Mouse (Mus musculus) MEL (cell line): ENCODE data around the gene Il16. TPM values are rescaled to one million over a fixed set of nuclear protein-coding genes. Genes with fewer than 3 reads are reported as not detected.
A peak's percentile ranks its signal among the peaks of the same experiment; 100 is the strongest.

ENCODE experiments used
- DNase-seq: peaks from one replicate; pipeline ENCODE4 v3.0.0; 2011; ENCODE audit warnings: low read depth, low spot score
- H3K27ac ChIP-seq: 2 replicates; pipeline ENCODE4 v1.5.1; 2012; ENCODE audit warnings: low read depth, mild to moderate bottlenecking, control low read depth, low read length, moderate library complexity; ENCODE audit not compliant: control insufficient read depth
- H3K27me3 ChIP-seq, 2 experiments: fragments of 150-350 bp in 1 of 2; sonication (generic) in 1 of 2; 2 replicates each; pipeline ENCODE4 v1.6.1; 2012; ENCODE audit warnings: low read length in 2 of 2, mild to moderate bottlenecking in 2 of 2, improper control_type of control experiment in 1 of 2, moderate library complexity in 1 of 2; ENCODE audit not compliant: insufficient read depth in 2 of 2, control insufficient read depth in 1 of 2
- H3K36me3 ChIP-seq, 2 experiments: 2 replicates each; pipeline ENCODE4 v1.6.1; 2012 to 2014; ENCODE audit warnings: low read length in 2 of 2, improper control_type of control experiment in 1 of 2, inconsistent platforms in 1 of 2, mild to moderate bottlenecking in 1 of 2; ENCODE audit not compliant: insufficient read depth in 2 of 2, control insufficient read depth in 1 of 2
- H3K4me1 ChIP-seq, 2 experiments: fragments of 150-350 bp in 1 of 2; sonication (generic) in 1 of 2; 2 replicates each; pipeline ENCODE4 v1.6.1; 2012; ENCODE audit warnings: low read length in 2 of 2, improper control_type of control experiment in 1 of 2, mild to moderate bottlenecking in 1 of 2; ENCODE audit not compliant: insufficient read depth in 2 of 2, control insufficient read depth in 1 of 2
- H3K4me3 ChIP-seq, 2 experiments: fragments of 150-350 bp in 1 of 2; sonication (generic) in 1 of 2; 2 replicates each; pipeline ENCODE4 v1.5.1; 2012; ENCODE audit warnings: low read depth in 2 of 2, low read length in 2 of 2, mild to moderate bottlenecking in 2 of 2, moderate library complexity in 2 of 2, control low read depth in 1 of 2, improper control_type of control experiment in 1 of 2; ENCODE audit not compliant: control insufficient read depth in 1 of 2, insufficient read depth in 1 of 2
- H3K79me2 ChIP-seq: 2 replicates; pipeline ENCODE4 v1.6.1; 2012; ENCODE audit warnings: mild to moderate bottlenecking, low read length, moderate library complexity; ENCODE audit not compliant: control insufficient read depth, poor library complexity, insufficient read depth
- H3K9ac ChIP-seq: 2 replicates; pipeline ENCODE4 v1.6.1; 2012; ENCODE audit warnings: low read depth, mild to moderate bottlenecking, control low read depth, low read length, moderate library complexity; ENCODE audit not compliant: control insufficient read depth, poor library complexity, severe bottlenecking
- H3K9me3 ChIP-seq: fragments of 150-350 bp; sonication (generic); replicated peaks from 2 replicates; pipeline ENCODE4 v1.6.1; 2012; ENCODE audit warnings: mild to moderate bottlenecking, low read length, improper control_type of control experiment, moderate library complexity; ENCODE audit not compliant: insufficient read depth
- CHD1 ChIP-seq: IDR thresholded peaks from 2 replicates; pipeline ENCODE4 v1.6.1; 2012; ENCODE audit warnings: low read depth, mild to moderate bottlenecking, inconsistent platforms, low read length, improper control_type of control experiment
- CTCF ChIP-seq, 3 experiments: IDR thresholded peaks in 2 of 3; conservative IDR thresholded peaks in 1 of 3; 2 replicates each; pipeline ENCODE4 v1.5.1; 2011 to 2012; ENCODE audit warnings: low read length in 3 of 3, low read depth in 2 of 3, mild to moderate bottlenecking in 2 of 3, improper control_type of control experiment in 1 of 3, inconsistent platforms in 1 of 3, mixed read lengths in 1 of 3, moderate library complexity in 1 of 3; ENCODE audit not compliant: control insufficient read depth in 1 of 3, insufficient read depth in 1 of 3, poor library complexity in 1 of 3, severe bottlenecking in 1 of 3
- E2F4 ChIP-seq: IDR thresholded peaks from 2 replicates; pipeline ENCODE4 v1.6.1; 2011; ENCODE audit warnings: low read depth, low read length, improper control_type of control experiment, borderline replicate concordance
- ELF1 ChIP-seq: IDR thresholded peaks from 2 replicates; pipeline ENCODE4 v1.6.1; 2014; ENCODE audit warnings: low read depth, mild to moderate bottlenecking, inconsistent platforms, low read length, improper control_type of control experiment, moderate library complexity
- EP300 ChIP-seq, 2 experiments: IDR thresholded peaks; 2 replicates each; pipeline ENCODE4 v1.6.1; 2011; ENCODE audit warnings: improper control_type of control experiment in 2 of 2, low read length in 2 of 2, low read depth in 1 of 2, mild to moderate bottlenecking in 1 of 2
- ETS1 ChIP-seq: IDR thresholded peaks from 2 replicates; pipeline ENCODE4 v1.6.1; 2012; ENCODE audit warnings: low read depth, mild to moderate bottlenecking, inconsistent platforms, low read length, improper control_type of control experiment, moderate library complexity
- HCFC1 ChIP-seq: IDR thresholded peaks from 2 replicates; pipeline ENCODE4 v1.6.1; 2012; ENCODE audit warnings: low read depth, mild to moderate bottlenecking, inconsistent platforms, low read length, improper control_type of control experiment, moderate library complexity
- JUND ChIP-seq: IDR thresholded peaks from 2 replicates; pipeline ENCODE4 v1.6.1; 2011; ENCODE audit warnings: low read depth, mild to moderate bottlenecking, improper control_type of control experiment, low read length
- KAT2A ChIP-seq: conservative IDR thresholded peaks from 2 replicates; pipeline ENCODE4 v1.6.1; 2012; ENCODE audit warnings: low read depth, low read length, improper control_type of control experiment, inconsistent platforms
- MAX ChIP-seq: IDR thresholded peaks from 2 replicates; pipeline ENCODE4 v1.6.1; 2011; ENCODE audit warnings: low read length, improper control_type of control experiment
- MAZ ChIP-seq: IDR thresholded peaks from 2 replicates; pipeline ENCODE4 v1.6.1; 2012; ENCODE audit warnings: low read depth, mild to moderate bottlenecking, inconsistent platforms, low read length, improper control_type of control experiment
- MXI1 ChIP-seq: IDR thresholded peaks from 2 replicates; pipeline ENCODE4 v1.6.1; 2011; ENCODE audit warnings: mild to moderate bottlenecking, low read depth, low read length, improper control_type of control experiment
- MYB ChIP-seq: IDR thresholded peaks from 2 replicates; pipeline ENCODE4 v1.6.1; 2011; ENCODE audit warnings: mild to moderate bottlenecking, low read depth, low read length, improper control_type of control experiment
- NELFE ChIP-seq: IDR thresholded peaks from 2 replicates; pipeline ENCODE4 v1.6.1; 2011; ENCODE audit warnings: low read depth, low read length, improper control_type of control experiment
- NRF1 ChIP-seq: IDR thresholded peaks from 2 replicates; pipeline ENCODE4 v1.6.1; 2014; ENCODE audit warnings: low read depth, mild to moderate bottlenecking, inconsistent platforms, low read length, improper control_type of control experiment, moderate library complexity; ENCODE audit not compliant: poor library complexity, insufficient read depth, severe bottlenecking
- POLR2A ChIP-seq, 2 experiments: IDR thresholded peaks; 2 replicates each; pipeline ENCODE4 v1.6.1; 2011 to 2012; ENCODE audit warnings: low read length in 2 of 2, mild to moderate bottlenecking in 2 of 2, control low read depth in 1 of 2, improper control_type of control experiment in 1 of 2, low read depth in 1 of 2, moderate library complexity in 1 of 2; ENCODE audit not compliant: control insufficient read depth in 1 of 2, insufficient read depth in 1 of 2, poor library complexity in 1 of 2
- RAD21 ChIP-seq: IDR thresholded peaks from 2 replicates; pipeline ENCODE4 v1.6.1; 2011; ENCODE audit warnings: mild to moderate bottlenecking, low read depth, low read length, improper control_type of control experiment
- SIN3A ChIP-seq: IDR thresholded peaks from 2 replicates; pipeline ENCODE4 v1.6.1; 2012; ENCODE audit warnings: low read length, improper control_type of control experiment, inconsistent platforms
- SMC3 ChIP-seq: IDR thresholded peaks from 2 replicates; pipeline ENCODE4 v1.6.1; 2011; ENCODE audit warnings: low read depth, low read length, improper control_type of control experiment
- TAL1 ChIP-seq: IDR thresholded peaks from 2 replicates; pipeline ENCODE4 v1.6.1; 2012; ENCODE audit warnings: mild to moderate bottlenecking, inconsistent platforms, low read length, moderate library complexity, mixed read lengths
- TBP ChIP-seq: IDR thresholded peaks from 2 replicates; pipeline ENCODE4 v1.8.0; 2011; ENCODE audit warnings: low read depth, low read length, improper control_type of control experiment
- TCF12 ChIP-seq: IDR thresholded peaks from 2 replicates; pipeline ENCODE4 v1.6.1; 2014; ENCODE audit warnings: low read depth, mild to moderate bottlenecking, inconsistent platforms, low read length, improper control_type of control experiment, moderate library complexity
- USF1 ChIP-seq: IDR thresholded peaks from 2 replicates; pipeline ENCODE4 v1.6.1; 2014; ENCODE audit warnings: low read depth, mild to moderate bottlenecking, inconsistent platforms, low read length, improper control_type of control experiment, moderate library complexity
- USF2 ChIP-seq, 2 experiments: IDR thresholded peaks; 2 replicates each; pipeline ENCODE4 v1.6.1; 2011 to 2012; ENCODE audit warnings: improper control_type of control experiment in 2 of 2, low read length in 2 of 2, borderline replicate concordance in 1 of 2, inconsistent platforms in 1 of 2, low read depth in 1 of 2, mild to moderate bottlenecking in 1 of 2; ENCODE audit not compliant: insufficient read depth in 1 of 2
- ZC3H11A ChIP-seq: IDR thresholded peaks from 2 replicates; pipeline ENCODE4 v1.6.1; 2012; ENCODE audit warnings: low read depth, mild to moderate bottlenecking, inconsistent platforms, low read length, improper control_type of control experiment
- ZMIZ1 ChIP-seq: IDR thresholded peaks from 2 replicates; pipeline ENCODE4 v1.6.1; 2012; ENCODE audit warnings: low read depth, mild to moderate bottlenecking, inconsistent platforms, low read length, improper control_type of control experiment, moderate library complexity
- ZNF384 ChIP-seq: IDR thresholded peaks from 2 replicates; pipeline ENCODE4 v1.6.1; 2012; ENCODE audit warnings: low read depth, mild to moderate bottlenecking, inconsistent platforms, low read length, improper control_type of control experiment
- polyA plus RNA-seq, 2 experiments: library from polyadenylated mRNA; stranded (reverse) in 1 of 2; unstranded in 1 of 2; fragments of >175 nt in 1 of 2; fragments of >200 nt in 1 of 2; gene quantifications; 2 replicates each; pipeline versions ENCODE4 v1.2.1 to v1.2.4; 2012; ENCODE audit warnings: low replicate concordance in 2 of 2, low read depth in 1 of 2; ENCODE audit not compliant: insufficient read length in 2 of 2, insufficient read depth in 1 of 2, missing spikeins in 1 of 2
- total RNA-seq: library from RNA; depleted of rRNA; stranded (reverse); fragments of 300-350 nt; gene quantifications from 2 replicates; pipeline ENCODE4 v1.2.3, GENCODE M21; 2012

Il16 gene
- total and polyA plus RNA-seq, 3 experiments, result 0.04 to 0.10 TPM; not detected in 1

DNA sequence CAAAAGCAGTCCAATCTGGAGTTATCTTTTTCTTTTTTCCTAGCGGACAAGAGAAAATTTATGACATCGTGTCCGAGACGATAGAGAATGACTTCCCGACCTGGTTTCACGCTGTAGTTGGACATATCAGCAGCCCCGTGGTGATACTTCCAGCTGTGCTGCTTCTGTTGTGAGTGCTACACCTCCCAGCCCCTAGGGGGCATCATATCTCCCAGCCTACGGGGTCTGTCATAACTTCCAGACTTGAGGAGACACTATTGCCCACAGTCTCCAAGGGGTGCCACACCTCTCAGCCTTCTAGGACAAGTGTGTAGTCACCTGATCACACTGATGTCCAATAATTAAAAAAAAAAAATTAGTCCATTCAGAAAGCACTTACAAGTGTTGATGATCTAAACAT is 129.7 kb downstream of the Il16 start:
- TF ChIP-seq EP300 (IDR thresholded peaks at IDR 0.05; ENCODE audit: low read depth in 1 of 2, low read length in 2 of 2) (no peak), MYB (no peak), POLR2A (IDR thresholded peaks at IDR 0.05; ENCODE audit: control insufficient read depth in 1 of 2, insufficient read depth in 1 of 2, low read depth in 1 of 2, low read length in 2 of 2, poor library complexity in 1 of 2) (no peak), KAT2A (no peak), USF1 (no peak), TAL1 (no peak), CTCF (IDR thresholded peaks at IDR 0.05 in 2 of 3, conservative IDR thresholded peaks at IDR 0.05 in 1 of 3; ENCODE audit: control insufficient read depth in 1 of 3, insufficient read depth in 1 of 3, low read depth in 2 of 3, low read length in 3 of 3, poor library complexity in 1 of 3, severe bottlenecking in 1 of 3) (0 out of 6 replicates have a peak, but pooled peaks of 1 of the 3 experiments have one; percentile 2), ETS1 (no peak)
- TF ChIP-seq, all 39 proteins: peak for 1
- DNase-seq, result no peak

GRCm38 (mm10) chr7:83615272-83615671 is 130.3 kb downstream of the Il16 start:
- Histone ChIP-seq H3K4me3 (no peak overlapping the region), H3K4me1 (no peaks in the 10 kb centered on the region), H3K9ac (no peak overlapping the region), H3K9me3 (no peaks in the 10 kb centered on the region), H3K27ac (no peak overlapping the region), H3K27me3 (no peaks in the 10 kb centered on the region), H3K36me3 (no peaks in the 10 kb centered on the region), H3K79me2 (no peaks in the 10 kb centered on the region)
- no peak for DNase-seq
- TF ChIP-seq TCF12 (no peak), E2F4 (no peak), ETS1 (no peak), SIN3A (no peak), JUND (no peak), USF1 (no peak), SMC3 (no peak), MAX (no peak), MXI1 (no peak), MAZ (no peak)

More for the DNA sequence above, 129.7 kb downstream of the Il16 start:
- H3K79me2 ChIP-seq, result no peaks in the 10 kb centered on the region
- no peaks in the 10 kb centered on the region for H3K4me1 ChIP-seq
- H3K27ac ChIP-seq, result no peak overlapping the region
- H3K9ac ChIP-seq, result no peak overlapping the region
- no peaks in the 10 kb centered on the region for H3K9me3 ChIP-seq
- H3K4me3 ChIP-seq, result no peak overlapping the region
- no peaks in the 10 kb centered on the region for H3K36me3 ChIP-seq
- no peaks in the 10 kb centered on the region for H3K27me3 ChIP-seq

GRCm38 (mm10) chr7:83611886-83612285 is 133.6 kb downstream of the Il16 start:
- TF ChIP-seq TBP (no peak), SMC3 (no peak), ELF1 (no peak), HCFC1 (no peak), NRF1 (no peak), ZNF384 (no peak), CTCF (IDR thresholded peaks at IDR 0.05 in 2 of 3, conservative IDR thresholded peaks at IDR 0.05 in 1 of 3; ENCODE audit: control insufficient read depth in 1 of 3, insufficient read depth in 1 of 3, low read depth in 2 of 3, low read length in 3 of 3, poor library complexity in 1 of 3, severe bottlenecking in 1 of 3) (no peak), CHD1 (no peak), NELFE (no peak), EP300 (IDR thresholded peaks at IDR 0.05; ENCODE audit: low read depth in 1 of 2, low read length in 2 of 2) (no peak), E2F4 (no peak), RAD21 (no peak), ZC3H11A (no peak), KAT2A (no peak), ZMIZ1 (no peak), USF2 (IDR thresholded peaks at IDR 0.05; ENCODE audit: borderline replicate concordance in 1 of 2, insufficient read depth in 1 of 2, low read depth in 1 of 2, low read length in 2 of 2) (no peak)
- H3K9me3 ChIP-seq, result no peaks in the 10 kb centered on the region
- H3K27me3 ChIP-seq, result no peaks in the 10 kb centered on the region
- no peaks in the 10 kb centered on the region for H3K4me1 ChIP-seq
- H3K79me2 ChIP-seq, result no peaks in the 10 kb centered on the region
- no peak for DNase-seq
- no peak overlapping the region for H3K4me3 ChIP-seq
- no peak overlapping the region for H3K9ac ChIP-seq
- H3K36me3 ChIP-seq, result no peaks in the 10 kb centered on the region
- no peak overlapping the region for H3K27ac ChIP-seq
